Mouse (Mus musculus): ENCODE measurements around the gene C1qtnf9. TPM values are rescaled to one million over a fixed set of nuclear protein-coding genes. Genes with fewer than 3 reads are reported as not detected.
A peak's percentile ranks its signal among the peaks of the same experiment; 100 is the strongest.

Gene C1qtnf9
- total RNA-seq, 2 experiments from 2014 or later: not detected

GRCm38 (mm10) chr14:60746141-60746540 is 21.8 kb upstream of the C1qtnf9 start:
- no peak for DNase-seq (ENCODE audit: extremely low spot score in 1 of 2, low spot score in 2 of 2)
- intact Hi-C loops (cut with DNase I): no loop called here

GRCm38 (mm10) chr14:60747154-60747870 is 20.6 kb upstream of the C1qtnf9 start:
- intact Hi-C loops (cut with DNase I): no loop called here
- no peak for DNase-seq (ENCODE audit: extremely low spot score in 1 of 2, low spot score in 2 of 2)

- no peak for DNase-seq (ENCODE audit: extremely low spot score in 1 of 2, low spot score in 2 of 2)
- intact Hi-C loops (cut with DNase I): no loop called here
Measured at GRCm38 (mm10) chr14:60749880-60750279, 18.1 kb upstream of the C1qtnf9 start.

- intact Hi-C loops (cut with DNase I): no loop called here
- DNase-seq (ENCODE audit: extremely low spot score in 1 of 2, low spot score in 2 of 2): no peak
Measured at GRCm38 (mm10) chr14:60751581-60751980, 16.4 kb upstream of the C1qtnf9 start.

- intact Hi-C loops (cut with DNase I): no loop called here
Measured at GRCm38 (mm10) chr14:60752892-60753800, 14.8 kb upstream of the C1qtnf9 start.

GRCm38 (mm10) chr14:60753801-60754126 is 14.2 kb upstream of the C1qtnf9 start:
- intact Hi-C loops (cut with DNase I): no loop called here

More at GRCm38 (mm10) chr14:60752892-60753800, 14.8 kb upstream of the C1qtnf9 start:
- DNase-seq (ENCODE audit: extremely low spot score in 1 of 2, low spot score in 2 of 2): peak in 1 of 2 experiments; percentile 86

GRCm38 (mm10) chr14:60754656-60755055 is 13.3 kb upstream of the C1qtnf9 start:
- no peak for DNase-seq (ENCODE audit: extremely low spot score in 1 of 2, low spot score in 2 of 2)
- intact Hi-C loops (cut with DNase I): no loop called here

More at GRCm38 (mm10) chr14:60753801-60754126, 14.2 kb upstream of the C1qtnf9 start:
- no peak for DNase-seq (ENCODE audit: extremely low spot score in 1 of 2, low spot score in 2 of 2)

GRCm38 (mm10) chr14:60756271-60756670 is 11.7 kb upstream of the C1qtnf9 start:
- intact Hi-C loops (cut with DNase I): no loop called here
- no peak for DNase-seq (ENCODE audit: extremely low spot score in 1 of 2, low spot score in 2 of 2)

GRCm38 (mm10) chr14:60757265-60757664 is 10.7 kb upstream of the C1qtnf9 start:
- intact Hi-C loops (cut with DNase I): no loop called here
- no peak for DNase-seq (ENCODE audit: extremely low spot score in 1 of 2, low spot score in 2 of 2)

- no peak for DNase-seq (ENCODE audit: extremely low spot score in 1 of 2, low spot score in 2 of 2)
- intact Hi-C loops (cut with DNase I): no loop called here
Measured at GRCm38 (mm10) chr14:60757722-60758121, 10.2 kb upstream of the C1qtnf9 start.

GRCm38 (mm10) chr14:60759097-60759496 is 8.8 kb upstream of the C1qtnf9 start:
- intact Hi-C loops (cut with DNase I): no loop called here
- DNase-seq (ENCODE audit: extremely low spot score in 1 of 2, low spot score in 2 of 2): no peak

GRCm38 (mm10) chr14:60761801-60762200 is 6.1 kb upstream of the C1qtnf9 start:
- intact Hi-C loops (cut with DNase I): no loop called here
- no peak for DNase-seq (ENCODE audit: extremely low spot score in 1 of 2, low spot score in 2 of 2)

- DNase-seq (ENCODE audit: extremely low spot score in 1 of 2, low spot score in 2 of 2): no peak
- intact Hi-C loops (cut with DNase I): no loop called here
Measured at GRCm38 (mm10) chr14:60762754-60763153, 5.2 kb upstream of the C1qtnf9 start.

GRCm38 (mm10) chr14:60763746-60764145 is 4.2 kb upstream of the C1qtnf9 start:
- intact Hi-C loops (cut with DNase I): no loop called here
- no peak for DNase-seq (ENCODE audit: extremely low spot score in 1 of 2, low spot score in 2 of 2)

- DNase-seq (ENCODE audit: extremely low spot score in 1 of 2, low spot score in 2 of 2): no peak
- intact Hi-C loops (cut with DNase I): no loop called here
Measured at GRCm38 (mm10) chr14:60764526-60764925, 3.4 kb upstream of the C1qtnf9 start.

GRCm38 (mm10) chr14:60765025-60765424 is 2.9 kb upstream of the C1qtnf9 start:
- intact Hi-C loops (cut with DNase I): no loop called here
- DNase-seq (ENCODE audit: extremely low spot score in 1 of 2, low spot score in 2 of 2): no peak

GRCm38 (mm10) chr14:60769340-60769739 is 1.4 kb downstream of the C1qtnf9 start:
- DNase-seq (ENCODE audit: extremely low spot score in 1 of 2, low spot score in 2 of 2): no peak
- intact Hi-C loops (cut with DNase I): no loop called here

- no peak for DNase-seq (ENCODE audit: extremely low spot score in 1 of 2, low spot score in 2 of 2)
- intact Hi-C loops (cut with DNase I): loop anchor here (5.0 kb wide), 1 partner anchor 253 kb away; no protein-coding TSS in a partner anchor
Measured at GRCm38 (mm10) chr14:60770594-60770993, 2.7 kb downstream of the C1qtnf9 start.

- DNase-seq (ENCODE audit: extremely low spot score in 1 of 2, low spot score in 2 of 2): peak; percentile 70 to 79
Measured at GRCm38 (mm10) chr14:60771057-60771456, 3.1 kb downstream of the C1qtnf9 start.

GRCm38 (mm10) chr14:60773476-60773875 is 5.5 kb downstream of the C1qtnf9 start:
- intact Hi-C loops (cut with DNase I): loop anchor here (5.0 kb wide), 1 partner anchor 256 kb away; no protein-coding TSS in a partner anchor

More at GRCm38 (mm10) chr14:60771057-60771456, 3.1 kb downstream of the C1qtnf9 start:
- intact Hi-C loops (cut with DNase I): loop anchor here (1.0 to 5.0 kb wide), 2 partner anchors 60 to 254 kb away; no protein-coding TSS in a partner anchor

More at GRCm38 (mm10) chr14:60773476-60773875, 5.5 kb downstream of the C1qtnf9 start:
- no peak for DNase-seq (ENCODE audit: extremely low spot score in 1 of 2, low spot score in 2 of 2)
